Mouse (Mus musculus): ENCODE measurements at regions not wholly inside any gene's neighbourhood (a gene's known extent, or its start where the extent isn't known, plus 50 kb on each side); places are given as distances from the start of the nearest gene placed in this dataset.

- DNase-seq: no peak
Measured at GRCm38 (mm10) chr3:104586342-104587175, 51.9 kb upstream of the Slc16a1 start.

GRCm38 (mm10) chr3:104585303-104585702, 53.2 kb upstream of the Slc16a1 start:
- no peak for DNase-seq

- no peak for DNase-seq
Measured at GRCm38 (mm10) chr3:104583236-104583635, 55.2 kb upstream of the Slc16a1 start.

- DNase-seq: no peak
Measured at GRCm38 (mm10) chr3:104582521-104582920, 55.9 kb upstream of the Slc16a1 start.

GRCm38 (mm10) chr3:104579186-104579585, 59.3 kb upstream of the Slc16a1 start:
- no peak for DNase-seq

GRCm38 (mm10) chr3:104578374-104578773, 60.1 kb upstream of the Slc16a1 start:
- DNase-seq: no peak

GRCm38 (mm10) chr3:104577228-104577927, 61.1 kb upstream of the Slc16a1 start:
- no peak for DNase-seq

GRCm38 (mm10) chr3:104573277-104573940, 61.7 kb upstream of the Lrig2 start:
- DNase-seq: no peak

- no peak for DNase-seq
Measured at GRCm38 (mm10) chr3:104571935-104572631, 60.4 kb upstream of the Lrig2 start.

- DNase-seq: peak; percentile 86
Measured at GRCm38 (mm10) chr3:104565423-104566230, 53.9 kb upstream of the Lrig2 start.

- peak; percentile 53 for DNase-seq
Measured at GRCm38 (mm10) chr3:104564857-104565256, 53.1 kb upstream of the Lrig2 start.

- no peak for DNase-seq
Measured at GRCm38 (mm10) chr3:104561567-104561966, 49.8 kb upstream of the Lrig2 start.
